Mouse (Mus musculus): Measurements from ENCODE around the gene Adra2c.
A peak's percentile ranks its signal among the peaks of the same experiment; 100 is the strongest.

The Adra2c gene

DNA sequence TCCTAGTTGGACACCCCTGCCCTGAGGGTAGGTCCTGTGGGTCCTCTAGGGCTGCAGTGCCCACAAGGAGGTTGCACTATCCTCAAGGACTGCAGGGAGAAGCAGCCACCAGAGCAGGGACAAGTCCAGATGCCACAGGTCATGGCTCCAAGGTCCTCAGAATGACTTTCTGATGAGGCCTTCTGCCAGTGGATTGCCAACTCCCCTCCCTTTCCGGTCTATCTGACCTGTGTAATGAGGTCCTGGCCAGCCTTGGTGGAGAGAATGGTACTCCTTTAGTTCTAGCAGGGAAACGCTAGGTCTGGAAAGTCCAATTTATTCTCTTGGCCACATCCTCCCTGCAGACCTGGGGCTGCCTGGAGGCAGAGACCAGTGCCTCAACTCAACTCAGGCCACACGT, at the start of gene Adra2c:
Gene Adra2c, plus strand, starts transcription at position 301 of the 400 bp plus-strand sequence.
- no peak for DNase-seq

DNA sequence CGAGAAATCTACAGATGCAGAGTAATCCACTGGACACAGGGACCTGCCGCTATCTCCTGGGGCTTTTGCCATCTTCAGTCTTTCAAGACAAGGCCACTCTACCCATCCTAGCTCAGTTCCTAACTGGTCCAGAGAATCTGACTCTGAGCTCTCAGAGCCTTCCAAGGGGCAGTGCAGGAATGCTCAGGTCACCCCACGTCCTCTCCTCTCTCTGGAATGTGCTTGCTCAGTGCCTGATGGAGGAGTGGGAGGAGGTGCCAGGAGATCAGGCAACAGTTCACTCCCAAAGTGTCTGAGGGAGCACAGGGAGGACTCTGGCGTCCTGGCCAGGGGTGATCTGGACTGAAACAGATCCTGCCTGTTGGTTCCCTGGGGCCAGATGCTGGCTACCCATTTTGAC, 45.0 kb upstream of the Adra2c start:
- DNase-seq: no peak

DNA sequence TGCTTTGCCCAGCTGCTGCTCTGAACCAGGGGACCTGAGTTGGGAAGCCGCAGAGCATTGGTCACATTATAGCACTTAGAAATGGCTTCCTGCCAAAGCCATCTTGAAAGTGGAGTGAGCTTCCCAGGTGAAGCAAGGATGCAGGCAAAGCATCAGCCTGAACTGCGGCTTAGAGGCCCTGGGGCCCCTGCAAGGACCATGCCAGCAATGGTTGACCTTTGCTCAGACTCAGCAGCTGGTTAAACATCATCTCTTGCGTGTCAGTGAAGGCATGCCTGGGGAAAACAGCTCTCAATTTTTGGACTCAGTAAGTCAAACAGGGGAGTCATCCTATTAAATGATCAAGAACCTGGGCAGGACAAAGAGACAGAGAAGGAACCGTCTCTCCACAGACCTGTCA, 40.4 kb upstream of the Adra2c start:
- DNase-seq: no peak

DNA sequence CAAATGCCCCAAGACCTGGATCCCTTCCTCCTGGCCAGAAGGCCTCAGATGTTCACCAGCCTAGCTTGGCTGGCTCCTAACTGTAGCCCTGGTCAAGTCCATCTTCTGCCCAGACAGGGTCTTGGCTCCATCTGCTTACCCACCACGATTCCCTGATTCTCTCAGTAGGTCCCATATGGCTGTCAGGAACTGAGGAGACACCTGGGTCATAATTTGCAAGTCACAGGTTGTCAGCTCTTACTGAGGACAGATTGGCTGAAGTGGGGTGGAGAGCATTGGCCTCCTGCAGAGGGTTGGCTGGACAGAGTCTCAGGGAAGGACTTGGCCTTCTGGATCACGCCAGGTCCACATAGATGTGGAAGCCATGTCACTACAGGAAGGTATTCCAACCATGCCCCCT, 39.5 kb upstream of the Adra2c start:
- DNase-seq: peak; percentile 54

DNA sequence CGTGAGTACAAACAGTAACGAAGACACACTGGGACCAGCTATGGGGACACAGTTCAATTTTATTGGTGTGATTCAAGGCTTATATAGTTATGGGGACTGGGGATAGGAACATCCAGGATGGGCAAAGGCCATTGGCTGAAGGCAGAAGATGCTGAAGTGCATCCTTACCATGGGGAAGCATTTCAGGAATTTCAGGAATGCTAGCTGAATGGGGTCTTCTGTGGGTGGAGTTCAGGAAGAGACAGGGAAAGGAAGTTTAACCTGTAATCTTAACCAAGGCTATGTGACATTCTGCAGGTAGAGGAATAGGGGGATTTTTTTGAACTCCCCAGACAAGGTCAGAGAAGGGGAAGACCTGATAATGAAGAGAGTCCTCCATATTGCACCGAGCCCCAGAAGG, 36.6 kb upstream of the Adra2c start:
- DNase-seq: no peak

DNA sequence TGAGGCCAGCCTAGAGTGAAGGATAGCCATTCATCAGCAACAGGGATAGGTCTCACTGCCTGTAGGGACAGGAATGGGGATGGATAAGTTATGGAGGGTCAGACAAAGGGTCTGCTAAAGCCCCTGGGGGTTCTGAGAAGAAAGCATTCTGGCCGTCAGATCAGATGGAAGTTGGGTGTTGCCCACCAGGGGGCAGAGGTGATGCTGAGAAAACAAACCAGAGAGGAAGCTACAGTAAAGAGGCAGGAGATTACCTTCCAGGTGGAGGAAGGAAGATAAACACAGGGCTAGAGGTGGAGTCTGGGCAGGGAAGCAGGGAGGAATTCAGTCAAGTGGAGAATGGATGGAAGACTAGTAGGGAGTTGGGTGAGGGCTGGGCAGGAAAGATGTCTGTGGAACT, 33.9 kb upstream of the Adra2c start:
- DNase-seq: no peak

DNA sequence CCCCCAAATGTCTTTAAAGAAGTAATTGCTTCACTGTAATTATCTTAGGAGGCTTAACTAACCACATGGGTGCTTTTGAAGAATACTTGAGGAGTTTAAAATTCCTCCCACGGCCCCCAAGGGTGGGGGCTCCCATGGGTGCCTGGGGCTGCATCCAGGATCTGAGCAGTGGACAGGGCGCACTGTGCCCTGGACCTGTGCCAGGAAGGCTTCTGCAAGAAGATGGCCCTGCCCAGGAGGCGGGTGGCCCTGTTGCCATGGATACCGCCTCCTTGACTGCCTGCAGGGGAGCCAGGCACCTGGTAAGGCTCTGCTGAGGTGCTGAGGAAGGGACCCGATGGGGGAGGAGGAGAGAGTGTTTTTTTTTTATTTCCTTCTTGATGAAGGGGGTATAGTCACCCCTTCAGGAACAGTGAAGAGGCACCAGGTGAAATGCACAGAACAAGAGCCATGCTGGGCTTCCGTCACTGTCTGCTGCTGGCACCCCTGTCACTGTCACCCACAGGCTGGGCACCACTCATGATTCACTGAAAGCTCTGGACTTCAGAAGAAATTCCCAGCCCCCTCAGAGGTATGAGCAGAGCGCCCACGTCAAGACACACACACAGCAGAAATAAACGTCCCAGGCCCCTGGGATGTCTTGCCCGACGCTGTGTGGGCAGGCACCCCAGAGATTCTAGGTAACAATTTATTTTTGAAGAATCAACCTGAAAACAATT, 32.4 kb upstream of the Adra2c start:
- no peak for DNase-seq

DNA sequence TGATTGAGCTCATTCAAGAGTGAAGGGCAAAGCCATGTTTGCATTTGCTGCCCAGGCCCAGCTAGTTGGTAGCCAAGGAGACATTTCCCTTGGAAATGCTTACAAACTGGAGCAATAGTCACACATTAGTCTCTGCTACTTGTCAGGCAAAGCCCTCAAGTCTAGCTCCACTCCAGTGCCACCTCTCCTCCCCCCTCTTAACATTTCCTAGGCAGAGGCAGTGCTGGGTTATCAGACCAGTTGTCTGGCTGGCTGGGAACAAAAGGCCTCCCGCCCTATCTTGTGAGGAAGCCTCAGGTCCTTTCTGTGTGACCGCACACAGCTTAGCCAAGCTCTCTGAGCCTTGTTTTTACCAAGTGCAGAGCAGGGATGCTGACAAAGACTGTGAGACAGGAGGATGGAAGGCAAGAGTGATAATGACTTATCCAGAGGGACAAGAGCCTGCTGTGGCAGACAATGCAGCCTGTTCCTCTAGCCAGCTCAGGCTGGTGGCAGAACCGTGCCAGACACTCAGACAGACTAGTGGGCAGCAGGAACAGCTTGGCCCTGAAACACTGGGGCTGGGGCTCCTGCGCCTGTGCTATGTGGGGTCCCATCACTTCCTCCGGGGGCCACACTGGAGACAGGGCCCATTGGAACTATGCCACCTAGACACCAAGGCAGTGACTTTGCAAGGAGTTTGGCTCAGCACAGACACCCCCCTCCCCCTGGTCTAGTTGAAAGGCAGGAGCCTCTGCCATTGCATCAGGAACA, 23.0 kb upstream of the Adra2c start:
- DNase-seq: no peak

DNA sequence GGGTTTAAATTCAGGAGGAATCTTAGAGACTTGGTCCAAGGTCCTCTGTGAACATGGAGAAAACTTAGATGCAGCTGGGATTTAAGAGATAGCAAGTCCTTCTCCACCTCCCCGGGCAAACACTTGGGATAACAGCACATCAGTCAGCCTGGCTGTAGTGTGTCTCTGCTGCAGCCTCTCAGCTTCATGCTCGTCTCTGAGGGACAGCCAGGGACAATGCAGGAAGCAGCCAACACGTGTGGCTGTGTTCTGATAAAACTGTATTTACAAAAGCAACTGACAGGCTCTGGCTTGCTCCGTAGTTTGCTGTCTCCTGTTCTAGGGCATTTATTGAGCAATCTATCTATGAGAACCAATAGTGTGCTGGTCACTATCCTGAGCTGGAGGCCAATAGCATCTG, 14.4 kb upstream of the Adra2c start:
- no peak for DNase-seq

DNA sequence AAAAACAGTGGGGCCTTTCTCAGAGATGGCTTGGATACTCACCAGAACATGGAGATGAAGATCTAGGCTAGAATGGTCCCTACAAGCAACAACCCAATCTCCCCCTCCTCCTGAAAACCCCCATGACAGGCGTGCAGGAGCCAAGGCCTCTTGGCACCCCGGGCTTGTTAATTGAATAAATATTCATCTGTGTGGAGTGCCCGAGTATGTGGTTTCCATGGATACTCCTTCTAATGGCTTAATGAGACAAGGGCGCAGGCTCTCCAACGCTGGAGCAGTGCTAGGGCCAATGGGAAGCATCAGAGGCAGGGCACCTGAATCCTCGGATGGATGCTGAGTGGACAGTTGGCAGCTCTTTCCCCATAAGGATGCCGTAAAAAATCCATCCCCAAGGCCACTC, 10.6 kb upstream of the Adra2c start:
- no peak for DNase-seq

DNA sequence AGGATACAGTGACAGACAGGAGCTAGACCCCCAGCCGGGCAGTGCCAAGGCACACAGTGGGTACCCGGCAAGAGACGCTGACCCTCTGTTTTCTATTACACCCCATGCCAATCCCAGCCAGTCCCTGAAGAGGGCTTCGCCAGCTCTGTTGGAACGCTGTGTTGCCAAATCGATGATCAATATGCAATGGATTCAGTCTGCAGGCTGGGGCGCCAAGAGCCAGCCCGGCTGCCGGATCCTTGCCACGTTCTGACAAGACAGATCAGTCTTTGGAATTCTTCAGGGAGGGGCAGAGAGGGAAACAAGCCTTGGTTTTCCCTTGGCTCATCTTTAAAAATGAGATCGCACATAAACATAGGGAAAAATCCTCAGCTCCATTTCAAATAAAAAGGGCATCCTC, 2.8 kb upstream of the Adra2c start:
- DNase-seq: no peak

DNA sequence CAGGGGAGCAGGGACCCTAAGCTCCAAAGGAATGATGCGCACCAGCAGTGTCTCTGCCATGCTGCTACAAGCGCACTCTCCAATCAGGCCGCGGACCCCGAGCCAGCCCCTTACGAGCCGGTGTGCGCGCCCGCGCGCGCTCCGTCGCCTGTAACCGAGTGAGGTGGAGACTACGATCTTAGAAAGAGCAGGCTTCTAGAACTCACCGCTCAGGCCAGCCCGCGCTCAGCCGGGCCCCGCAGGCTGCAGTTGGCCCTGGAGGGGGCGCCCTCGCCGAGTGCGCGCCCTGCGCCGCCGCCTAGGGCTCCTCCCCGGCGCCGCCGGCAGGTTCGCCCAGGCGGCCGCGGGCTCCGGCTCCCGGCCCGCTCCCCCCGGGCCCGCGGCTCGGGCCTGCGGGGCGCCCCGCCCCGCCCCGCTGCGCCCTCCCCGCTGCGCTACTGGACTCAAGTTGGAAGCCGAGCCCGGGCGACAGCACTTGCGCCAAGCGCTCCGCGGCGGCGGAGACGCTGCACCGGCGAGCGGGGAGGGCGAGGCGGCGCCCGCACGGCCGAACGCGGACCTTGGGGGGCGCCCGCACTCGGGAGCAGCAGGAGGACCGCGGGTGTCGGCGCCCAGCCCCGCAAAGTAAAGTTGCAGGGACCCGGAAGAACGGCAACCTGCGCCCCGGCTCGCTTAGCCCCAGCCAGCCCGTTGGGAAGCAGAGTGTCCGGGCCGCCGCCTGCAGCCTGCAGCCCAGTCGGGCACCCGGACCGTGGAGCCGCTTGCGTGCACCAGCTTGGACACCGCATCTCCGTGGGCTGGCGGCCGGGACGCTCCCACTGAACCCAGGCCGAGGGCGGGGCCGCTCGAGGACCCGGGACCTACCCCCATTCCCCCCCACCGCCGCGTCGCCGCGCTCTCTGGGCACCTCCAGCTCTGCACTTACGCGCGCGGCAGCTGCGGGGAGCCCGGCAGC, 899 bp downstream of the Adra2c start:
- peak; percentile 82 for DNase-seq

DNA sequence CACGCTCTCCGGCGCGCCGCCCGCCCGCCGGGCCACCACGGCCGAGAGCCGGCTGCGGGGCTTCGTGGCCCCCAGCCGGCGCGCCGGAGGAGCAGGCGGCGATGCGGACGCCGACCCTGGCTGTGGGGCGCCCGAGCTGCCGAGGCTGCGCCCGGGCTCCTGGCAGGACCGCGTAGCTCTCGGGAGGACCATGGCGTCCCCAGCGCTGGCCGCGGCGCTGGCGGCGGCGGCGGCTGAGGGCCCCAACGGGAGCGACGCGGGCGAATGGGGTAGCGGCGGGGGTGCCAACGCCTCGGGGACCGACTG, 1.5 kb downstream of the Adra2c start:
- no peak for DNase-seq

DNA sequence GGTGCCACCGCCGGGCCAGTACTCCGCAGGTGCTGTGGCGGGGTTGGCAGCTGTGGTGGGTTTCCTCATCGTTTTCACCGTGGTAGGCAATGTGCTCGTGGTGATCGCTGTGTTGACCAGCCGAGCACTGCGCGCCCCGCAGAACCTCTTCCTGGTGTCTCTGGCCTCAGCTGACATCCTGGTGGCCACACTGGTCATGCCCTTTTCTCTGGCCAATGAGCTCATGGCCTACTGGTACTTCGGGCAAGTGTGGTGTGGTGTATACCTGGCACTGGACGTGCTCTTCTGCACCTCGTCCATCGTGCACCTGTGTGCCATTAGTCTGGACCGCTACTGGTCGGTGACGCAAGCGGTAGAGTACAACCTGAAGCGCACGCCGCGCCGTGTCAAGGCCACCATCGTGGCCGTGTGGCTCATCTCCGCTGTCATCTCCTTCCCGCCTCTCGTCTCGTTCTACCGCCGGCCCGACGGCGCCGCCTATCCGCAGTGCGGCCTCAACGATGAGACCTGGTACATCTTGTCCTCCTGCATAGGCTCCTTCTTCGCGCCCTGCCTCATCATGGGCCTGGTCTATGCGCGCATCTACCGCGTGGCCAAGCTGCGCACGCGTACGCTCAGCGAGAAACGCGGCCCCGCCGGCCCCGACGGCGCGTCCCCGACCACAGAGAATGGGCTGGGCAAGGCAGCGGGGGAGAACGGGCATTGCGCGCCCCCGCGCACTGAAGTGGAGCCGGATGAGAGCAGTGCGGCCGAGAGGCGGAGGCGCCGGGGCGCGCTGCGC, 2.1 kb downstream of the Adra2c start:
- peak; percentile 50 for DNase-seq

DNA sequence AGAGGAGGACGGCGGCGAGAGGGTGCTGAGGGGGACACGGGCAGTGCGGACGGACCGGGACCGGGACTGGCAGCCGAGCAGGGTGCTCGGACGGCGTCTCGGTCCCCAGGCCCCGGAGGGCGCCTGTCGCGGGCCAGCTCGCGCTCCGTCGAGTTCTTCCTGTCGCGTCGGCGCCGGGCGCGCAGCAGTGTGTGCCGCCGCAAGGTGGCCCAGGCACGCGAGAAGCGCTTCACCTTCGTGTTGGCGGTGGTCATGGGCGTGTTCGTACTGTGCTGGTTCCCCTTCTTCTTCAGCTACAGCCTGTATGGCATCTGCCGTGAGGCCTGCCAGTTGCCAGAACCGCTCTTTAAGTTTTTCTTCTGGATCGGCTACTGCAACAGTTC, 2.7 kb downstream of the Adra2c start:
- DNase-seq: no peak

DNA sequence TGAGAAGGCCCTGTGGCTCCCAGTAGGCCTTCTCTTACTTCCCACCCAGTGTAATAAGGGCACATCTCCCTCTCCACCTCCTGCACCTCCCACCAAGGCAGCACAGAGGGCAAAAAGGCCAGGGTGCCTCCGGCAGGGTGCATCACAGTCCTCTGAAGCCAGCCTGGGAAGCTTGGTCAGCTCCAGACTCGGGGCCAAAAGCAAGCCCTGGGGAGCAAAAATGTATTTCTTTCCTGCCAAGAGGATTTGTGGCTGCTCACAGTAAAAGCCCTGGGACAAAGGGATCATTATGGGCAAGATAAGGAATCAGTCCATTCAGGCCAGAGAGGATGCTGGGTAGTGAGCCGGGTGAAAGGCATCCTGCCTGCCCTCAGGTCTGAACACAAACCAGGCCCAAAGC, 7.2 kb downstream of the Adra2c start:
- DNase-seq: no peak

DNA sequence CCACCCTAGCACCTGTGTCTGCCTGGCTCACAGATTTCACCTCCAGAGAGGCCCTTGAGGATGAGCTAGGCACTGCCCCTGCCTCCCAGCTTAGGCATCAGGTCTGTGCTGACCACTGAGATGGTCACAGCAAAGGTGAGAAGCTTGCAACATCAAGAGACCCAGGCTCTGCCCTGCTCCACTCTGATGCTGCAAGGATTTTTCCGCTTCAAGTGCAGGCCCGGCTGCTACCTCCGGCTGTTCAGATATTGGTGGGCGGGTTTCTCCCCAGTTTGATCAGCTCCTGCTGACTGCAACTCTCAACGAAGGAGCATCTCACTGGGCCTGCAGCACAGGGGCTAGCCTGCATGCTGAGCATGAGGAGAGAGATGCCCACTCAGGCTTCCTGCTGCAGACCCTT, 8.1 kb downstream of the Adra2c start:
- DNase-seq: no peak

DNA sequence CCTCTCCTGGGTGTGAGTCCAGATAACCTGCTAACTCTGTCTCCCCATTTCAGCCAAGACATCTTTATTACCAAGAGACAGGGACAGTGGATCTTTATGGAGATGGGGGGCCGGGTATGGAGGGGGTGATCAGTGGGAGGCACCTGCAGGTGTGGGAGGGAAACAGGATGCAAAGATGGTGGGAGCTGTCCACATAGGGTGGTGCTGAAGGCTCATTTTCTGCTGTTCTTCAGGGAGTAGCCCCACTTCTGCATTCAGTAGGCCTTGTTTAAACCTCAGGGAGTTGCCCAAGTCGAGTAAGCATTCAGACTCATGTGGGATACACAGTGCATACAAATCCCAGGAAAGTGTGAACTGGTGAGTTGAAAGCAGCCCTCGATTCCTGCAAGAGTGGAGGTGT, 21.5 kb downstream of the Adra2c start:
- no peak for DNase-seq

DNA sequence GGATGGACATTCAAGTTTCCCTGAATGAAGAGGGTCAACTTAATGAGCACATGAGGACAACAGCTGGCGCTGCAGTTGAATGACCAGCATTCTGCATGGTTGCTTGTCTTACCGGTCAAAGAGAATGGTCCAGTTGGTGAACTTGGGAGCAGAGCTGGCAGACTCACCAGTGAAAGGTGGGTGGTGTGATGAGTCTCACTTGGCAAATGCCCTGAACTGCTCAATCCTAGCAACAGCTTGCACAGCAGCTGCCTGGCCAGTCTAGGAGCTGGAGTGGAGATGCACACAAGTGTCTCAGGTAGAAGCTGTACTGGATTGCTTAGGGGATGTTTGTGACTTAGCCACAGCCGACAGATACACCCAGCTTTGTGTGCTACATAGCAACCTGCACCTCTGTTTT, 26.1 kb downstream of the Adra2c start:
- DNase-seq: no peak

DNA sequence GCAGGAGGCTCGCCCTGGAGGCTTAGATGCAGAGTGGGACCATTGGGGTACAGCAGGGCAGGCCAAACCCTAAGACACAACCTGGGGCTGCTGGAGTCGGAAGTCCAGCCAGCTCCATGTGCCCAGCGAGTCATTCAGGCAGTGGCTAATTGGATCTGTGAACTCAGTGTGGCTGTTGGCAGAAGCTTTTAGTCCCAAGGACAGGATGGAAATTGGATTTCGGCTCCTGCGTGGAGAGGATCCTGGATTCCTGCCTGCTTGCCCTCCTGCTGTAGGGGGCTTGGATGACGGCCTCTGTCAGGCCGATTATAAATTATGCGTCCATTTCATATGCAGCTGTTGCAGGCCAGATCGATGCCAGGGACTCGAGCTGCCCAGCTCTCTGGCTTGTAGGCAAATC, 27.2 kb downstream of the Adra2c start:
- DNase-seq: peak; percentile 79

DNA sequence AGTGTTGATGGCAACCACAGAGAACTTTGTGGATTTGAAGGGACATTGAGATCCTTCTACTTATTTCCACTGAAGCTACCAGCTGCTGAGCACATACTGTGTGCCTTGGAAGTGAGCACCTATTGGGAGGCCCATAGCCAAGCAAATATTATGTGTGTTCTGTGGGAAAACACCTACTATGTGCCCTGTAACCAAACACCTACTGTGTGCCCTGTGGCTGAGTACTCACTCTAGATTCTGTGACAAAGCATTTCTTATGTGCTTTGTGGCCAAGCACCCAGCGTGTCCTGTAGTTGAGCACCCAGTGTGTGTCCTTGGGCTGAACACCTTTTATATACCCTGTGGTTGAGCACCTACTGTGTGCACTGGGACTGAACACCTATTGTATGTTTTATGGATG, 28.6 kb downstream of the Adra2c start:
- no peak for DNase-seq

DNA sequence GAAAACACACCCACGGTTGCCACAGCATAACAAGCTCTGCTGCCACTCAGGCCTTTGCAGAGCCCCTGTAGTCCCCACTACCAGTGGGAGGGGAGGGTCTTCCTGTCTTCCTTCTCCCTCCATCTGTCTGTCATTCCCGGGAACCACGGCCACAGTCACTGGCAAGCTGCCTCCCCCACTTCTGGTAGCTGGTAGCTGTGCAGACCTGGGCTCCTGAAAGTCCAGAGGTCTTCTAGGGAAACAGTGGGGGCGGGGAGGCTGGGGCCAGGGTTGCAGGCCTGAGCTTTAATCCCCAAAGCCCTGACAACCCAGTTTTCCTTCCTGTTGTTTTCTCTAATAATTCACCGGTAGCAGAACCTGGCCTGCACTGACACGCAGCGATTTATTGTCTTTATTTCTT, 31.7 kb downstream of the Adra2c start:
- DNase-seq: no peak

DNA sequence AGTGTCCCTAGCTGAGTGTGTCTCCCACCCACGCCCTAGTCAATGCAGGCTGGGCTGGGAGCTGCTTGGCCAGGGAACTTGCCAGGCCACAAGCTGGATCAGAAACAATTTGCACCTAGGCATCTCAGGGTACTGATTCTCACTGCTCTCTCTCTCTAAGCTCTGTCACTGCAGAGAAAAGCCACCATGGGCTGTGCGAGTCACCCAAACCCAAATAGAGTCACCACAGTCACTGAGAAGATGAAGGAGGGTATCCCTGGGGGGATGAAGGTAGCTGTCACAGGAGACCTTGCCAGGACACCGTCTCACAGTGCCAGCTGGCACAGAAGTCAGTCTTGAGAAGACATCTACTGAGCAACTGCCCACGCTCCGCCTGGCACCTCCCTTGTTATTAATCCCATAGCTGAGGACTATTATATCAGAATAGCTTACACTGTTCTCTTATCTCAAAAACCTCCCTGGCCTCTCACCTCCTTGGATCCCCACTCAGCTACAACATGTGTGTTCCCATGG, 33.7 kb downstream of the Adra2c start:
- peak; percentile 39 for DNase-seq
